Mouse (Mus musculus): ENCODE data around the gene Agtrap. TPM values are rescaled to one million over a fixed set of nuclear protein-coding genes. Genes with fewer than 3 reads are reported as not detected.

The Agtrap gene
- polyA plus RNA-seq, 1 experiment from 2014 or later: 7.0 TPM

- Histone ChIP-seq H3K36me3 (replicated peaks; ENCODE audit: control insufficient read depth, insufficient read depth, low read depth, low read length) (no peaks in the 10 kb centered on the region; the same call in 1 of the 2 replicates), H3K27me3 (ENCODE audit: control insufficient read depth, insufficient read depth, low read length) (no peaks in the 10 kb centered on the region), H3K27ac (replicated peaks; ENCODE audit: low read depth, low read length) (no peak overlapping the region), H3K9ac (replicated peaks; ENCODE audit: low read length) (peak overlapping the region; percentile 61), H3K9me3 (replicated peaks; ENCODE audit: control insufficient read depth, low read length) (no peaks in the 10 kb centered on the region), H3K4me3 (ENCODE audit: low read depth, low read length) (peak overlapping the region; percentile 88), H3K4me2 (ENCODE audit: low read depth, low read length) (peak overlapping the region; percentile 68), H3K4me1 (ENCODE audit: control insufficient read depth, insufficient read depth, low read length) (no peaks in the 10 kb centered on the region)
- WGBS: 23% methylated on average over 19 of the region's 19 CpGs
- no peak for ATAC-seq (replicated peaks; ENCODE audit: insufficient number of reproducible peaks, low FRiP score, low TSS enrichment, low read depth)
- peak; percentile 6 for DNase-seq (ENCODE audit: low spot score)
These were observed 48.4 kb downstream of the Agtrap start for GRCm38 (mm10) chr4:148039254-148040028.

DNA sequence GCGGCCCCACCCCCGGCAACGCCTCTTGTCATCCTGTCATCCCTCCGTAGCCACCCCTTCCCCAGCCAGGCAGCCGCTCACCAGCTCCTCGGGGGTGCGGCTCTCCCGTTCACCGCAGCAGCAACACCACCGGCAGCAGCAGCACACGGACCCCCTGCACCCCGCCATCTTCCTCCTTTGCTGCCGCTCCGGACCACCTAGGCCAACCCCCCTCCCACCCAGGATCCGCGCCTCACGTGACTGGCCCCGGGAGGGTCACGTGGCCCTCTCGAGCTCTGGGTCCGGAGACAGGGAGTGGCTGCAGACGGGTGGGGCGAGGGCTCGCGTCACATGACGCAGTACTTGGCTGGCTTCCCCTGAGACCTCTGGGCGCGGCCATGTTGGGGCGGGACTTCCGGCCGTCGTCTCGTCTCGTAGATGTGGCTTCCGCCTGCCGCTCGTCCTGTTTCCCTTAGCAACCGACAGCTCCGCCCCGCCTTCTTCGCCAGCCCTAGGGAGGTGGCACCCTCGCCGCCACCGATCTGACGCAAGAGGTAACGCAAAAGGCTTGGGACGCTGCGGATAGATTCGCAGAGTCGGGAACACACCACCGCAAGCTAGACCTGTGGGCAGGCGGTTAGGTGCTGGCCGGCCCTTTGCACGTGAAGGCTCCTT, 49.1 kb downstream of the Agtrap start, which contains the start of the genes Clcn6 and Mthfr:
Gene Clcn6 (minus strand): TSS at position 222 of the 654 bp plus-strand sequence.
Gene Mthfr (plus strand): TSS at position 478 of the 654 bp plus-strand sequence.
- DNase-seq (ENCODE audit: low spot score) (peak; percentile 100), ATAC-seq (replicated peaks; ENCODE audit: insufficient number of reproducible peaks, low FRiP score, low TSS enrichment, low read depth) (peak; percentile 92)
- Histone ChIP-seq H3K4me1 (ENCODE audit: control insufficient read depth, insufficient read depth, low read length) (no peaks in the 10 kb centered on the region), H3K36me3 (replicated peaks; ENCODE audit: control insufficient read depth, insufficient read depth, low read depth, low read length) (no peaks in the 10 kb centered on the region; the same call in 1 of the 2 replicates), H3K27ac (replicated peaks; ENCODE audit: low read depth, low read length) (peak within 1 kb of the TSS; percentile 70), H3K4me2 (ENCODE audit: low read depth, low read length) (peak within 1 kb of the TSS; percentile 73), H3K9ac (replicated peaks; ENCODE audit: low read length) (peak within 1 kb of the TSS; percentile 74), H3K4me3 (ENCODE audit: low read depth, low read length) (peak within 1 kb of the TSS; percentile 88), H3K27me3 (ENCODE audit: control insufficient read depth, insufficient read depth, low read length) (no peaks in the 10 kb centered on the region), H3K9me3 (replicated peaks; ENCODE audit: control insufficient read depth, low read length) (no peaks in the 10 kb centered on the region)
- under 1% methylated on average over 54 of the region's 54 CpGs for WGBS

DNA sequence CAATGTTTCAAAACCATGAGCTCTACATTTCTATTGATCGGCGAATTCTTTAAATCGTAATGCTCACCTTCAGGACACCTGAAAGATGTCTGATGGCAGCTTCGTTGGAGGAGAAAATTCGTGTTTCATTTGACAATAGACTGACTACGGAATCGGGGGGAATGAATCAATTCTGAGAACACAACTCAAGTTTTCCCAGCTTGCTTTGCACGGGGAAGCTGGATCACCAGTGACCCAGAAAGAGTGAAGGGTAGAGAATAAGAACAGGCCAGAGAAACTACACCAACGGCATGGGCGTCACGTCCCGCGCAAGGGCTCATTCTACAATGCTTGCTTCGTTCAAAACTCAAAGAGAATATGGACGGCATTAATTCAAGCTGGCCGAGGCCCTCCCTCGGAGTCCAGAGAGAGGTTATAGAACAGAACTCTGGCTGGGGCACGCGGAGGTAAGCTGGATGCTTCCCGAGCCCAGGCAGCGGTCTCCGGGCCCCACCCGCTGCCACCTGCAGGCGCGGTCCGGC, 49.7 kb downstream of the Agtrap start:
- peak overlapping the region; percentile 70 for H3K27ac ChIP-seq (replicated peaks; ENCODE audit: low read depth, low read length)
- 7% methylated on average over 26 of the region's 26 CpGs for WGBS
- peak overlapping the region; percentile 73 for H3K4me2 ChIP-seq (ENCODE audit: low read depth, low read length)
- DNase-seq (ENCODE audit: low spot score) (no peak), ATAC-seq (replicated peaks; ENCODE audit: insufficient number of reproducible peaks, low FRiP score, low TSS enrichment, low read depth) (no peak)
- no peaks in the 10 kb centered on the region for H3K4me1 ChIP-seq (ENCODE audit: control insufficient read depth, insufficient read depth, low read length)
- H3K9ac ChIP-seq (replicated peaks; ENCODE audit: low read length): peak overlapping the region; percentile 74
- no peaks in the 10 kb centered on the region for H3K9me3 ChIP-seq (replicated peaks; ENCODE audit: control insufficient read depth, low read length)
- H3K4me3 ChIP-seq (ENCODE audit: low read depth, low read length): peak overlapping the region; percentile 88
- no peaks in the 10 kb centered on the region for H3K27me3 ChIP-seq (ENCODE audit: control insufficient read depth, insufficient read depth, low read length)
- H3K36me3 ChIP-seq (replicated peaks; ENCODE audit: control insufficient read depth, insufficient read depth, low read depth, low read length): no peaks in the 10 kb centered on the region; the same call in 1 of the 2 replicates

DNA sequence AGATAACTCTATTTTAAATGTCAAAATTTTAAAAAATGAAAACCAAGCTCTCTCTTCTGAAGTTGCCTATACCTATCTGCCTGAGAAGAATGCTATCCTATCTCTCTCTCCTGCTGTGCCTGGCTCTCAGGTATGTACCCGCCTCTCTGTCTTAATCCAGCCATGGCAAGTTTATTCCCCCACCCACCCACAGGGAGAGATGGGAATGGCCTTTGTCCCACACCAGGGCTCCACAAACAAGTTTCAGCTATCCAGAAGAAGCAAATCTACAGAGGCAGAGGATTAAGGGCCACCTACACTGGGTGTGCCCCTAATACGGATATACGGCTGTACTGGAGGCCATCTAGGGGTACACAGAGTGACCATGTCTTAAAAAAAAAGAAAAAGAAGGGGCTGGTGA, 52.4 kb downstream of the Agtrap start:
- H3K4me3 ChIP-seq (ENCODE audit: low read depth, low read length): no peak overlapping the region
- no peaks in the 10 kb centered on the region; the same call in 1 of the 2 replicates for H3K36me3 ChIP-seq (replicated peaks; ENCODE audit: control insufficient read depth, insufficient read depth, low read depth, low read length)
- no peaks in the 10 kb centered on the region for H3K27me3 ChIP-seq (ENCODE audit: control insufficient read depth, insufficient read depth, low read length)
- ATAC-seq (replicated peaks; ENCODE audit: insufficient number of reproducible peaks, low FRiP score, low TSS enrichment, low read depth): no peak
- no peak overlapping the region for H3K9ac ChIP-seq (replicated peaks; ENCODE audit: low read length)
- WGBS: 91% methylated on average over 3 of the region's 3 CpGs
- DNase-seq (ENCODE audit: low spot score): no peak
- no peaks in the 10 kb centered on the region for H3K9me3 ChIP-seq (replicated peaks; ENCODE audit: control insufficient read depth, low read length)
- H3K27ac ChIP-seq (replicated peaks; ENCODE audit: low read depth, low read length): no peak overlapping the region
- H3K4me1 ChIP-seq (ENCODE audit: control insufficient read depth, insufficient read depth, low read length): no peaks in the 10 kb centered on the region
- H3K4me2 ChIP-seq (ENCODE audit: low read depth, low read length): no peak overlapping the region

DNA sequence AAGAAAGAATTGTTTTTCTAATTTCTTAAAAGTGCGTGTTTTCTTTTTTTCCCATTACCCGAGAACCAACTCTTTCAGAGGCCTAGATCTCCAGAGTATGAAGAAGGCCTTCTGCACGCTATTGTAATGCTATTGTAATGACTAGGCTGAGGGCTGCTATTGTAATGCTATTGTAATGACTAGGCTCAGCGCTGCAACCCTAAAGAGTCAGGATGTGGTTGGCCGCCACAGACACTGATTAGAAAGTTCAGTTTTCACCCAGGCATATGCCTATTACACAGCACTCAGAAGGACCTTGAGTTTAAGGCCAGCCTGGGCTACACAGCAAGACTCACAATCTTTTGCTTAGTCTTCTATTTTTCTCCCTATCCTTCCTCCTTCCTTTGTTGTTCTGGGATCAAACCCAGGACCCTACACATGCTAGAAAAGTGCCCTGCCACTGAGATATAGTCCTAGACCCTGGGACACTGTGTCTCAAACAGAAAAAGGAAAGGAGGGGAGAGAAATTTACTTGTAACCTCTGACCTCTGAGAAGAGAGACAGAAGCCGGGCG, 53.9 kb downstream of the Agtrap start:
- H3K36me3 ChIP-seq (replicated peaks; ENCODE audit: control insufficient read depth, insufficient read depth, low read depth, low read length): peaks cover 3% of the 10 kb centered on the region; the same call in 1 of the 2 replicates
- H3K4me1 ChIP-seq (ENCODE audit: control insufficient read depth, insufficient read depth, low read length): no peaks in the 10 kb centered on the region
- H3K27ac ChIP-seq (replicated peaks; ENCODE audit: low read depth, low read length): no peak overlapping the region
- H3K4me2 ChIP-seq (ENCODE audit: low read depth, low read length): no peak overlapping the region
- no peak for ATAC-seq (replicated peaks; ENCODE audit: insufficient number of reproducible peaks, low FRiP score, low TSS enrichment, low read depth)
- no peak for DNase-seq (ENCODE audit: low spot score)
- WGBS: 77% methylated on average over 7 of the region's 7 CpGs
- no peak overlapping the region for H3K9ac ChIP-seq (replicated peaks; ENCODE audit: low read length)
- no peak overlapping the region for H3K4me3 ChIP-seq (ENCODE audit: low read depth, low read length)
- H3K27me3 ChIP-seq (ENCODE audit: control insufficient read depth, insufficient read depth, low read length): no peaks in the 10 kb centered on the region
- no peaks in the 10 kb centered on the region for H3K9me3 ChIP-seq (replicated peaks; ENCODE audit: control insufficient read depth, low read length)

DNA sequence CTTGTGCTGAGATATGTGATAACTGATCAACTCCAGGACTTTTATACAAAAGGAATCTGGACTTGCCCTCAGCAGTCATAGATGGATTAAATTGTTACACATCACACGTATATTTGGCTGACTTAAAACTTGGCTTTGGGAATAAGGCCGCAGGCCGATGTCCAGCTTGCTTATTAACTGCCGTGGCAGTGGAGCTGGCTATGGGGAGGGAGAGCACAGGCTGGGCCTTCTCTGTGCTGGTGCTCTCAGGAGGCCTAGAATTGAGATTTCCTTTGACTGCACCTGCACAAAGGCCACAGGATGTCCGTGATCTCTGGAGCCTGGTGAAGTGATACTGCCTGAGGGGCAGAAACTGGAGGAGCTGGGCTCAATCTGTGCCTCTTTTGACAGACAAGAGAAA, 57.3 kb downstream of the Agtrap start:
- H3K4me2 ChIP-seq (ENCODE audit: low read depth, low read length): no peak overlapping the region
- ATAC-seq (replicated peaks; ENCODE audit: insufficient number of reproducible peaks, low FRiP score, low TSS enrichment, low read depth) (no peak), DNase-seq (ENCODE audit: low spot score) (no peak)
- no peaks in the 10 kb centered on the region for H3K27me3 ChIP-seq (ENCODE audit: control insufficient read depth, insufficient read depth, low read length)
- peaks cover 5% of the 10 kb centered on the region for H3K36me3 ChIP-seq (replicated peaks; ENCODE audit: control insufficient read depth, insufficient read depth, low read depth, low read length)
- no peak overlapping the region for H3K4me3 ChIP-seq (ENCODE audit: low read depth, low read length)
- no peaks in the 10 kb centered on the region for H3K4me1 ChIP-seq (ENCODE audit: control insufficient read depth, insufficient read depth, low read length)
- no peaks in the 10 kb centered on the region for H3K9me3 ChIP-seq (replicated peaks; ENCODE audit: control insufficient read depth, low read length)
- H3K27ac ChIP-seq (replicated peaks; ENCODE audit: low read depth, low read length): no peak overlapping the region
- 83% methylated on average over 5 of the region's 5 CpGs for WGBS
- no peak overlapping the region for H3K9ac ChIP-seq (replicated peaks; ENCODE audit: low read length)

- DNase-seq (ENCODE audit: low spot score) (no peak), ATAC-seq (replicated peaks; ENCODE audit: insufficient number of reproducible peaks, low FRiP score, low TSS enrichment, low read depth) (no peak)
- peaks cover 5% of the 10 kb centered on the region for H3K36me3 ChIP-seq (replicated peaks; ENCODE audit: control insufficient read depth, insufficient read depth, low read depth, low read length)
- H3K4me2 ChIP-seq (ENCODE audit: low read depth, low read length): no peak overlapping the region
- no peak overlapping the region for H3K27ac ChIP-seq (replicated peaks; ENCODE audit: low read depth, low read length)
- H3K4me1 ChIP-seq (ENCODE audit: control insufficient read depth, insufficient read depth, low read length): no peaks in the 10 kb centered on the region
- H3K27me3 ChIP-seq (ENCODE audit: control insufficient read depth, insufficient read depth, low read length): no peaks in the 10 kb centered on the region
- no peak overlapping the region for H3K4me3 ChIP-seq (ENCODE audit: low read depth, low read length)
- no peak overlapping the region for H3K9ac ChIP-seq (replicated peaks; ENCODE audit: low read length)
- H3K9me3 ChIP-seq (replicated peaks; ENCODE audit: control insufficient read depth, low read length): no peaks in the 10 kb centered on the region
- WGBS: 93% methylated on average over 7 of the region's 7 CpGs
These were observed 58.5 kb downstream of the Agtrap start for GRCm38 (mm10) chr4:148029297-148029696.
